Mouse (Mus musculus): ENCODE results near the gene Tgfb2.

The Tgfb2 gene

DNA sequence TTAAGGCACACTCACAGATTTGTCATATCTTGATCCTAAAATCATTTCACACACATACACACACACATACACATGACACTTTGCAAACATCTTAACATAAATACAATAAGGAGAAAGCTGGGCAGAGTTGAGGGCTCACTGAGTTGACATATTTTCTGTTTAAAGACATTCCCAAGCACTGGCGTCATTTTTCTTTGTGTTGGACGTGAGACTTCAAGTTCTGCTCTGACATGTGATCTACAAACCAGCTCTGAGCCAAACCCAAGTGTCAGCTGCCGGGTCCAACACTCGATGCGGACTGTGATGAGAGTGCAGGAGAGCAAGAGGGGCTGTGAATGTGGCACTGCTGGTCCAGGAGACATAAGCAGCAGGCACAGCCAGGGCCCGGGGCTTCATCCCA, 123.7 kb downstream of the Tgfb2 start:
- DNase-seq (ENCODE audit: low spot score), result no peak

- no peak for DNase-seq (ENCODE audit: low spot score)
These were observed 124.1 kb downstream of the Tgfb2 start for GRCm38 (mm10) chr1:186581666-186582065.

- no peak for DNase-seq (ENCODE audit: low spot score)
These were observed 124.7 kb downstream of the Tgfb2 start for GRCm38 (mm10) chr1:186581114-186581513.

DNA sequence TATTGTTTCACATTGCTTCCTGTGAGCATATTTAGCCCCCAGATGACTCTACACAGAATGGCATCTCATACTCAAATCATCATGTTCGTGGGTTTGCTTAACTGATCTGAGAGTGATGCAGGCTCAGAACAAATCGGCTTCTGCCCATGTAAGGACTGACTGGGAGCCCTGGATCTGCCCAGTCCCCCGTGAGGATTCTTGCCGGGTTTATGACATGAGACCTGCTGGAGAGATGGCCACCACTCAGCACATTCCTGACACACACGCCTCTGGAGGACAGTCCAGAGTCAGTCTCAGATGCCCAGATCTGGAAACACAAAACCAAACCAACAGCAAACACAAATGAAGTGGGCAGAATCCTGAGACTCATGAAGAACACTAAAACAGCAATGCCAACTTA, 128.5 kb downstream of the Tgfb2 start:
- DNase-seq (ENCODE audit: low spot score), result no peak

DNA sequence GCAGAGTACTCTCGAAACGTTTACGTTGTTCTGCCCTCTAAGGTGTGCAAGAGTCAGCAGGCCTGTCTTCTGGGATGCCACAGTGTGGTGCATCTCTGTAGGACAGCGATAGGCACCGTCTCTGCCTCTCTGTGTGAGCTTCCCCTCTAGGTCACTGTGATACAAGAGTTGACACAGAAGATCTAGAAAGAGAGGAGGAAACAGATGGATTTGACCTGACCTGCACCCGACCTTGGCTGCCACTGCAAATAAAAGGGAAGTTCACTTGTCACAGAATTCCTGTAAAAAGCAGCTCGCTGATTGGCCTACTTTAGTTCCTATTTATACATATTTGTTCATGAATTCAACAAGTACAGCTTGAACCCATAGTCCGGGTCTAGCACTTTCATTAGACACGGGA, 130.2 kb downstream of the Tgfb2 start:
- DNase-seq (ENCODE audit: low spot score), result no peak

- no peak for DNase-seq (ENCODE audit: low spot score)
These were observed 130.7 kb downstream of the Tgfb2 start for GRCm38 (mm10) chr1:186575074-186575473.
